In the genomic region with DNA sequence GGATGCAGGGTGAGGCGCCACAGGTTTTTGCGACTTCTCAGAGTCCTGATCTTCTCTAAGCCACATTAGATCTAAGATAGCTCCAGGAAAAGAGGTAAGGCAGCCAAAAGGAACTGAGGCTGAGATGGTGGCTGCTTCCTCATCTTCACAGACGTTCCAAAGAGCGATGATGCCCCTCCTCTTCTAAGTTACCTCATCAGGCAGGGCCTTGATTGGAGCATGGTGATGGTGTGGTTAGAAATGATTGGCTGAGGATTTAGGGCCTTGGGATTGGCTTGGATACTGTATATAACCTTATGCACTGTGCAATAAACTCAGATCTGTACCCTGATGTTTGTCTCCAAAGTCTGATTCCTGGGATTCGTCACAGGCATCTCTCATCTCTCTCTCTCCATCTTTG, we compare ENCODE assay signal across 14 mouse cellular contexts.
"Had no signal": no experiment of that assay in that cellular context is flagged by ENCODE, and none has a peak within 500 bp of the region (broad histone marks: within the 10 kb centered on the region; RNA-seq: fewer than 3 reads in every experiment).

No protein-coding gene starts in this region.

- H3K27ac ChIP-seq: kidney, postnatal 0 days; limb, embryonic 12.5 days; liver, embryonic 13.5 days; lung, embryonic 15.5 days; midbrain, embryonic 12.5 days; stomach, embryonic 15.5 days had no signal

- H3K36me3 ChIP-seq: limb, embryonic 12.5 days; liver, embryonic 13.5 days; lung, embryonic 15.5 days; midbrain, embryonic 12.5 days; stomach, embryonic 15.5 days had no signal

- H3K9me3 ChIP-seq: limb, embryonic 12.5 days; liver, embryonic 13.5 days; lung, embryonic 15.5 days; midbrain, embryonic 12.5 days; stomach, embryonic 15.5 days had no signal

- H3K27me3 ChIP-seq: liver, embryonic 13.5 days; lung, embryonic 15.5 days; midbrain, embryonic 12.5 days; stomach, embryonic 15.5 days had no signal

- DNase-seq: kidney, adult 9 months; kidney, postnatal 36 days; liver; liver, embryonic 13.5 days; liver, postnatal 0 days; right cerebral cortex, postnatal 14 days; thymus, adult 2 months; thymus, postnatal 25 days had no signal

- H3K4me3 ChIP-seq: limb, embryonic 12.5 days; liver, embryonic 13.5 days; lung, embryonic 15.5 days; midbrain, embryonic 12.5 days; stomach, embryonic 15.5 days had no signal

- ATAC-seq: liver, postnatal 0 days; midbrain, embryonic 16.5 days had no signal

- H3K4me1 ChIP-seq: limb, embryonic 12.5 days; liver, embryonic 13.5 days; lung, embryonic 15.5 days; midbrain, embryonic 12.5 days; stomach, embryonic 15.5 days had no signal

- H3K9ac ChIP-seq: limb, embryonic 12.5 days; liver, embryonic 13.5 days; liver, postnatal 0 days; lung, embryonic 15.5 days; midbrain, embryonic 12.5 days; stomach, embryonic 15.5 days had no signal

- H3K4me2 ChIP-seq: limb, embryonic 12.5 days; liver, embryonic 13.5 days; lung, embryonic 15.5 days; midbrain, embryonic 12.5 days; stomach, embryonic 15.5 days had no signal
